Mouse (Mus musculus): Measurements from ENCODE around the gene Rab39b. TPM values are rescaled to one million over a fixed set of nuclear protein-coding genes. Genes with fewer than 3 reads are reported as not detected.

Gene Rab39b
- 0.11 and 0.14 TPM in 2 replicates for polyA plus RNA-seq (2012; rRNA removed)

DNA sequence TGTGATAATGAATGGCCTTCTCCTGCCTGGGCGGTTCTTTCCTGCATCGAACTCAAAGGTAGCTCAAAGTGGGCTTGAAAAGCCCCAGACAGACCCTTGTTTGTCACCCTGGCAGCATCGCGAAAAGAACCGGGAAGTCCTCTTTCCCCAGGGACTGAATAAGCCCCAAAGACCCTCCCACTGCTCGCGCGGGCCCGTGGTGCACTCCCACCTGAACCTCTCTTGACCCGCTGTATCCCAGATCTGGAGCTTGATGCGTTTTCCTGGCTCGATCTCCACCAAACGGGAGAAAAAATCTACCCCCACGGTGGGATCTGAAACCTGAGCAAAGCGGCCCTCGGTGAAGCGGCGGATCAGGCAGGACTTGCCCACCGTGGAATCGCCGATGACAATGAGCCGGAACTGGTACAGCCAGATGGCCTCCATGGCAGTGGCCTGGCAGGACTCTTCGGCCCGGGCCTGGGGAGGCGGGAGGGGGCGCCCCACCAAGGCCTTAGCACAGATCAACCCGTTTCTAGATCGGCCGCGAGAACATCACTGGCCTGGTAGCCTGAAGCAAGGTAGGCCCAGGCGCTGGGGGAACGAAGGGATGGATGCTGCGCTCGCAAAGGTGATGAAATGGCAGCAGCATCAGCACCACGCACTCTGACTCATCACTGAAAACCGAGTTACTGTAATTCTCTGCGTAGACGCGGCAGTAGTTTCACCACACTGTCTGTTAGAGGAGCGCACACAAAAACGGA is at the start of gene Rab39b:
Gene Rab39b (minus strand): TSS at position 650 of the 743 bp plus-strand sequence.
- H3K27me3 ChIP-seq (ENCODE audit: control insufficient read depth, insufficient read depth, low read length) = no peaks in the 10 kb centered on the region; the same call in 1 of the 2 replicates
- peak within 1 kb of the TSS; percentile 8; the same call in 1 of the 2 replicates for H3K4me3 ChIP-seq (ENCODE audit: control insufficient read depth, insufficient read depth, low read length)
- no peaks in the 10 kb centered on the region for H3K36me3 ChIP-seq (ENCODE audit: control insufficient read depth, insufficient read depth, low read length)
- DNase-seq = no peak
- no peak for TF ChIP-seq CTCF (IDR thresholded peaks at IDR 0.05; ENCODE audit: borderline replicate concordance, control insufficient read depth, extremely low read depth, insufficient read depth, low read length, poor library complexity)
- TF ChIP-seq POLR2A (IDR thresholded peaks at IDR 0.05; ENCODE audit: control insufficient read depth, extremely low read depth, insufficient read depth, low read length, poor library complexity) = no peak
- H3K4me1 ChIP-seq (replicated peaks; ENCODE audit: control insufficient read depth, insufficient read depth, low read length) = no peaks in the 10 kb centered on the region
- no peak within 1 kb of the TSS for H3K27ac ChIP-seq (ENCODE audit: control insufficient read depth, insufficient read depth, low read length)
- WGBS = 9% methylated on average over 41 of the region's 41 CpGs

GRCm38 (mm10) chrX:75578539-75578938 is 508 bp upstream of the Rab39b start:
- no peak for DNase-seq
- TF ChIP-seq CTCF (IDR thresholded peaks at IDR 0.05; ENCODE audit: borderline replicate concordance, control insufficient read depth, extremely low read depth, insufficient read depth, low read length, poor library complexity) (no peak), POLR2A (IDR thresholded peaks at IDR 0.05; ENCODE audit: control insufficient read depth, extremely low read depth, insufficient read depth, low read length, poor library complexity) (no peak)
- WGBS = 100% methylated on average over 2 of the region's 2 CpGs

More at GRCm38 (mm10) chrX:75578539-75578938, 508 bp upstream of the Rab39b start:
- H3K36me3 ChIP-seq (ENCODE audit: control insufficient read depth, insufficient read depth, low read length) = no peaks in the 10 kb centered on the region
- no peak overlapping the region for H3K4me3 ChIP-seq (ENCODE audit: control insufficient read depth, insufficient read depth, low read length)
- no peaks in the 10 kb centered on the region for H3K4me1 ChIP-seq (replicated peaks; ENCODE audit: control insufficient read depth, insufficient read depth, low read length)
- H3K27me3 ChIP-seq (ENCODE audit: control insufficient read depth, insufficient read depth, low read length) = no peaks in the 10 kb centered on the region; the same call in 1 of the 2 replicates
- H3K27ac ChIP-seq (ENCODE audit: control insufficient read depth, insufficient read depth, low read length) = no peak overlapping the region

Other genes with a start within 250 kb of the Rab39b start
- gene Fundc2, start 195.8 kb downstream of the Rab39b start, polyA plus RNA-seq (2012; rRNA removed) = 6.1 and 8.7 TPM in 2 replicates
- 0.17 and 0.31 TPM in 2 replicates for gene F8, start 195.6 kb downstream of the Rab39b start, polyA plus RNA-seq (2012; rRNA removed)
- gene Cmc4, start 161.6 kb downstream of the Rab39b start, polyA plus RNA-seq (2012; rRNA removed) = 4.3 and 5.6 TPM in 2 replicates
- gene Mtcp1, start 161.6 kb downstream of the Rab39b start, polyA plus RNA-seq (2012; rRNA removed) = 9.1 and 10.7 TPM in 2 replicates
- 10.7 and 15.0 TPM in 2 replicates for gene Brcc3, start 161.6 kb downstream of the Rab39b start, polyA plus RNA-seq (2012; rRNA removed)
- gene Vbp1, start 63.9 kb downstream of the Rab39b start, polyA plus RNA-seq (2012; rRNA removed) = 4.1 and 5.7 TPM in 2 replicates